Mouse (Mus musculus): ENCODE measurements around the gene Syne3. TPM values are rescaled to one million over a fixed set of nuclear protein-coding genes. Genes with fewer than 3 reads are reported as not detected.

Syne3 gene
- polyA plus RNA-seq (2014; fragmentation: Illumina TruSeq; extraction: RNeasy Lipid Tissue Mini Kit (QIAGEN cat#74804); ENCODE audit: low read depth, low replicate concordance) = 3.0 TPM

DNA sequence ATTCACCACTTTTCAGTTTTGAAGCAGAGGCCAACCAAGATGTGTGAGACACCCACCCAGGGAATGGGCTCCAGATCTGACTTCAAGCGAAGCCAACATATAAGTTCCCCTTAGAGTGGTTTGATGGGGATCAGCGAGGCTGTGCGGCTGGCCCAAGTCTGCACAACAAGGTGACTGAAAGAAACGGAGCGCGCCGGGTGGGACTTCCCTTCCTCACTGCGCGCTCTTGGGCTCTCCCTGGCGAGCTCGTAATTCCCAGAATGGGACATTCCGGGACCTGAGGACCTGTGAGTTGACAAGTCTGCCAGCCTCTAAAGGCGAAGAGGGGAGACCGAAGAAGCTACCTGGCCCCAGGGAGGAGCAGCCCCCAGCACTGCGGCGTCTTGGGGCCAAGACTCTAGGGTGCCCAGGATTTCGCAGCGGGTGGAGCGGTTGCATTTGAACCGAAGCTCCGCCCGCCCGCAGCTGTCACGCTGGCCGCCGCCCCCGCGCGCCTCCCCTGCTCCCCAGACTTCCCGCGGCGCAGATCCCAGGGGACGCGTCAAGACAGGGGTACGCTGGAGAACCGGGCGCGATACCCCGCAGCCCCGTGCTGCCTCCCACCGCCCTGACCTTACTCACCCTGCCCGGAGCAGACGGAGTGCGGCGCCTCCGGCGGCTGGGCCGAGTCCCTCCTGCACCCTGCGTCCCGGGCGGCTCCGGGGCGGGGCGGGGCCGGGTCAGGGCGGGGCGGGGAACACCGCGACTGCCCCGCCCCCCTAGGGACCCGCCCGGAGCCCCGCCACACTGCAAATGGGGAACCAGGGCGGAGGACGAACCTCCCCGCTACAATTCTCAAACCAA, at the start of gene Syne3:
Gene Syne3 (minus strand): TSS at position 440 of the 843 bp plus-strand sequence.

DNA sequence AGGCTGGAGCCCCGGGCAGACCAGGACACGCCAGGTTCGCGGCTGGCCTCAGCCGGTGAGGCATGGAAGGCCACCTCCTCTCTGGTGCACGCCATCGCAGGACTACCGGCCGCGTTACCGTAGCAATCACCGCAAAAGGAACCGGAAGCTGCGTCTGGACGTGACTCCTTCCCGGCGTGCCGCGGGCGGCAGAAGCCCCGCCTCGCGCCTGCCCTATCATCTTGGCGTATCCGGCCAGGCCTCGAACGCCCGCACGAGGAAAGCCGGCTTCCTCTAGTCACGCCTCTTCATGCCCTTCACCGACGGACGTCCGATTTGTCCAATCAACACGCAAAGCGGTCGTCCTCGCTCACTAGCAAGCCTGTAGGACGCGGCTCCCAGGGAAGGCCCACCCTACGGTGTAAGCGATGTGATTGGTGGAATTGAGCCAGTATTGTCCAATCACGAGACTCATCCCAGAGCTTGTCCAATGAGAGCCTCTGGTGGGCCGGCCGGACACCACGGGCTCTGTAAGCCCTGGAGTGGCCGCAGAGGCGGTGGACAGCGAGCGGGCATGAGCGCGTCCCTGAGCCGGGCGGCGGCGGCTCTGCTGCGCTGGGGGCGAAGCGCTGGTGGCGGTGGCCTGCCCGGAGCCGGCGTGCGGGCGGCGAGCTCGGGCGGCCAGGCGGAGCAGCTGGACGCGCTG, 22.7 kb upstream of the Syne3 start, which contains the start of gene Glrx5:
Gene Glrx5 (plus strand): TSS at position 542 of the 685 bp plus-strand sequence.

Other genes starting within 250 kb of the Syne3 start
- 56.5 TPM for gene Clmn, start 144.7 kb downstream of the Syne3 start, polyA plus RNA-seq (2014; fragmentation: Illumina TruSeq; extraction: RNeasy Lipid Tissue Mini Kit (QIAGEN cat#74804); ENCODE audit: low read depth, low replicate concordance)
- gene Glrx5, start 22.9 kb upstream of the Syne3 start, polyA plus RNA-seq (2014; fragmentation: Illumina TruSeq; extraction: RNeasy Lipid Tissue Mini Kit (QIAGEN cat#74804); ENCODE audit: low read depth, low replicate concordance) = 14.8 TPM
- not detected for gene Tcl1b2, start 136.2 kb upstream of the Syne3 start, polyA plus RNA-seq (2014; fragmentation: Illumina TruSeq; extraction: RNeasy Lipid Tissue Mini Kit (QIAGEN cat#74804); ENCODE audit: low read depth, low replicate concordance)
- not detected for gene Tcl1b1, start 149.9 kb upstream of the Syne3 start, polyA plus RNA-seq (2014; fragmentation: Illumina TruSeq; extraction: RNeasy Lipid Tissue Mini Kit (QIAGEN cat#74804); ENCODE audit: low read depth, low replicate concordance)
- gene Tcl1b5, start 166.5 kb upstream of the Syne3 start, polyA plus RNA-seq (2014; fragmentation: Illumina TruSeq; extraction: RNeasy Lipid Tissue Mini Kit (QIAGEN cat#74804); ENCODE audit: low read depth, low replicate concordance) = not detected
- gene Tcl1b3, start 181.2 kb upstream of the Syne3 start, polyA plus RNA-seq (2014; fragmentation: Illumina TruSeq; extraction: RNeasy Lipid Tissue Mini Kit (QIAGEN cat#74804); ENCODE audit: low read depth, low replicate concordance) = not detected
- not detected for gene Tcl1b4, start 192.1 kb upstream of the Syne3 start, polyA plus RNA-seq (2014; fragmentation: Illumina TruSeq; extraction: RNeasy Lipid Tissue Mini Kit (QIAGEN cat#74804); ENCODE audit: low read depth, low replicate concordance)
- not detected for gene Tcl1, start 213.0 kb upstream of the Syne3 start, polyA plus RNA-seq (2014; fragmentation: Illumina TruSeq; extraction: RNeasy Lipid Tissue Mini Kit (QIAGEN cat#74804); ENCODE audit: low read depth, low replicate concordance)

All from sigmoid colon, adult 10 weeks (tissue).